Mouse (Mus musculus): ENCODE data around the gene Acp5. TPM values are rescaled to one million over a fixed set of nuclear protein-coding genes. Genes with fewer than 3 reads are reported as not detected.

Gene Acp5
- total and polyA plus RNA-seq, 3 experiments: 15.6 to 17.4 TPM; not detected in 1

GRCm38 (mm10) chr9:22098993-22099696 lies 36.4 kb downstream of the Acp5 start, which contains the start of gene Cnn1:
Gene Cnn1 (plus strand): TSS chr9:22099216.
- no peak within 1 kb of the TSS for H3K27ac ChIP-seq (ENCODE audit: control insufficient read depth, low read depth, low read length)
- H3K27me3 ChIP-seq (ENCODE audit: control insufficient read depth in 1 of 2, insufficient read depth in 2 of 2, low read length in 2 of 2): no peaks in the 10 kb centered on the region; a peak in 1 of 4 replicates
- no peaks in the 10 kb centered on the region for H3K79me2 ChIP-seq (ENCODE audit: control insufficient read depth, insufficient read depth, low read length, poor library complexity)
- no peaks in the 10 kb centered on the region for H3K9me3 ChIP-seq (replicated peaks; ENCODE audit: insufficient read depth, low read length)
- peaks cover 0 to 2% of the 10 kb centered on the region in 2 experiments; a peak in 1 of 4 replicates for H3K36me3 ChIP-seq (ENCODE audit: control insufficient read depth in 1 of 2, insufficient read depth in 2 of 2, low read length in 2 of 2)
- peak; percentile 52 for DNase-seq (ENCODE audit: low read depth, low spot score)
- no peak within 1 kb of the TSS for H3K9ac ChIP-seq (ENCODE audit: control insufficient read depth, low read depth, low read length, poor library complexity, severe bottlenecking)
- TF ChIP-seq CHD1 (IDR thresholded peaks at IDR 0.05; ENCODE audit: low read depth, low read length) (no peak), USF1 (IDR thresholded peaks at IDR 0.05; ENCODE audit: low read depth, low read length) (peak; percentile 62), MXI1 (IDR thresholded peaks at IDR 0.05; ENCODE audit: low read depth, low read length) (no peak), CHD2 (IDR thresholded peaks at IDR 0.05; ENCODE audit: low read length) (no peak)
- no peak within 1 kb of the TSS for H3K4me3 ChIP-seq (ENCODE audit: control insufficient read depth in 1 of 2, insufficient read depth in 1 of 2, low read depth in 2 of 2, low read length in 2 of 2)
- peaks cover 0 to 5% of the 10 kb centered on the region in 2 experiments; a peak in 2 of 4 replicates for H3K4me1 ChIP-seq (ENCODE audit: control insufficient read depth in 1 of 2, insufficient read depth in 2 of 2, low read length in 2 of 2)

GRCm38 (mm10) chr9:22095854-22096307 lies 39.6 kb downstream of the Acp5 start:
- no peaks in the 10 kb centered on the region for H3K9me3 ChIP-seq (replicated peaks; ENCODE audit: insufficient read depth, low read length)
- H3K4me1 ChIP-seq (ENCODE audit: control insufficient read depth in 1 of 2, insufficient read depth in 2 of 2, low read length in 2 of 2): peaks cover 0 to 5% of the 10 kb centered on the region in 2 experiments; a peak in 2 of 4 replicates
- H3K27ac ChIP-seq (ENCODE audit: control insufficient read depth, low read depth, low read length): no peak overlapping the region
- H3K27me3 ChIP-seq (ENCODE audit: control insufficient read depth in 1 of 2, insufficient read depth in 2 of 2, low read length in 2 of 2): no peaks in the 10 kb centered on the region
- H3K79me2 ChIP-seq (ENCODE audit: control insufficient read depth, insufficient read depth, low read length, poor library complexity): no peaks in the 10 kb centered on the region
- DNase-seq (ENCODE audit: low read depth, low spot score): peak; percentile 98
- H3K9ac ChIP-seq (ENCODE audit: control insufficient read depth, low read depth, low read length, poor library complexity, severe bottlenecking): peak overlapping the region; percentile 60
- H3K4me3 ChIP-seq (ENCODE audit: control insufficient read depth in 1 of 2, insufficient read depth in 1 of 2, low read depth in 2 of 2, low read length in 2 of 2): peak overlapping the region; percentile 33 to 38; a peak in 3 of 4 replicates
- H3K36me3 ChIP-seq (ENCODE audit: control insufficient read depth in 1 of 2, insufficient read depth in 2 of 2, low read length in 2 of 2): peaks cover 0 to 2% of the 10 kb centered on the region in 2 experiments; a peak in 1 of 4 replicates
- TF ChIP-seq EP300 (IDR thresholded peaks at IDR 0.05; ENCODE audit: low read depth in 1 of 2, low read length in 2 of 2) (no peak), SMC3 (IDR thresholded peaks at IDR 0.05; ENCODE audit: low read depth, low read length) (peak; percentile 91), ZMIZ1 (IDR thresholded peaks at IDR 0.05; ENCODE audit: low read depth, low read length) (no peak), USF2 (IDR thresholded peaks at IDR 0.05; ENCODE audit: borderline replicate concordance in 1 of 2, insufficient read depth in 1 of 2, low read depth in 1 of 2, low read length in 2 of 2) (no peak), USF1 (IDR thresholded peaks at IDR 0.05; ENCODE audit: low read depth, low read length) (no peak), GATA1 (IDR thresholded peaks at IDR 0.05; ENCODE audit: low read depth, low read length) (peak; percentile 30; the same call in 1 of the 2 replicates), POLR2A (IDR thresholded peaks at IDR 0.05; ENCODE audit: control insufficient read depth in 1 of 2, insufficient read depth in 1 of 2, low read depth in 1 of 2, low read length in 2 of 2, poor library complexity in 1 of 2) (peak; percentile 60 to 68; a peak in 3 of 4 replicates), MEF2A (IDR thresholded peaks at IDR 0.05; ENCODE audit: extremely low read depth, insufficient replicate concordance, low read depth, low read length, poor library complexity, severe bottlenecking) (no peak), ELF1 (IDR thresholded peaks at IDR 0.05; ENCODE audit: low read depth, low read length) (no peak), NRF1 (IDR thresholded peaks at IDR 0.05; ENCODE audit: insufficient read depth, low read depth, low read length, poor library complexity, severe bottlenecking) (no peak), ETS1 (IDR thresholded peaks at IDR 0.05; ENCODE audit: low read depth, low read length) (peak; percentile 71; the same call in 1 of the 2 replicates), CHD1 (IDR thresholded peaks at IDR 0.05; ENCODE audit: low read depth, low read length) (no peak), MYB (IDR thresholded peaks at IDR 0.05; ENCODE audit: low read depth, low read length) (no peak), POLR2AphosphoS5 (IDR thresholded peaks at IDR 0.05; ENCODE audit: borderline replicate concordance, low read depth, low read length) (no peak), BHLHE40 (IDR thresholded peaks at IDR 0.05; ENCODE audit: borderline replicate concordance, low read depth, low read length) (no peak), ZKSCAN1 (IDR thresholded peaks at IDR 0.05; ENCODE audit: low read depth, low read length) (no peak), CHD2 (IDR thresholded peaks at IDR 0.05; ENCODE audit: low read length) (no peak), MAX (IDR thresholded peaks at IDR 0.05; ENCODE audit: low read length) (no peak), MAFK (IDR thresholded peaks at IDR 0.05; ENCODE audit: borderline replicate concordance, low read depth, low read length) (no peak), TCF12 (IDR thresholded peaks at IDR 0.05; ENCODE audit: low read depth, low read length) (no peak), RCOR1 (IDR thresholded peaks at IDR 0.05; ENCODE audit: low read depth, low read length) (no peak), E2F4 (IDR thresholded peaks at IDR 0.05; ENCODE audit: borderline replicate concordance, low read depth, low read length) (no peak), ZC3H11A (IDR thresholded peaks at IDR 0.05; ENCODE audit: low read depth, low read length) (no peak), HCFC1 (IDR thresholded peaks at IDR 0.05; ENCODE audit: low read depth, low read length) (0 out of 2 replicates have a peak, but pooled peaks have one; percentile 12), UBTF (IDR thresholded peaks at IDR 0.05; ENCODE audit: borderline replicate concordance, insufficient read depth, low read depth, low read length) (no peak), MYC (IDR thresholded peaks at IDR 0.05; ENCODE audit: low read depth, low read length) (no peak), ZNF384 (IDR thresholded peaks at IDR 0.05; ENCODE audit: low read depth, low read length) (no peak)

Measured in MEL (cell line).